ENCODE assay signal across 26 mouse cellular contexts in the genomic region with DNA sequence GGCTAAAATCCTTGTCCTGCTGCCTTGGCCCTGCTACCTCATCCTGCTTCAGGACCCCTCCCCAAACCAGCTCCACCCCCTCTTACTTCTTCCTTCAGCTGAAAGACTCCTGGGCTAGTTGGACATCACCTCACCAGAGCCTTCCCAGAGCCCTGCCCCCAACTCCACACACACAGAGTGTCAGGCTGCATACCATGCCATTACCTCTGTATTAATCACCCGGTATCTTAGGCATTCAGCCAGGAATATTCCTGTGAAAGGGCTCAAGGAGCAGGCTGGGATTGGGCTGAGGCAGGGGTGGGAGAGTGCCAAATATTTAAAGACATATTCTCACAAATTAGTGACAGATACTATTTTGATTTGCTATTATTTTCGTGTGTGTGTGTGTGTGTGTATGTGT. TPM values are rescaled to one million over a fixed set of nuclear protein-coding genes. Genes with fewer than 3 reads are reported as not detected.
DNase-seq lines count a peak whose midpoint lies in the region; ATAC-seq and TF ChIP-seq lines count a peak whose summit lies in the region.
"Had no signal": no experiment of that assay in that cellular context is flagged by ENCODE, and none has a peak within 500 bp of the region (broad histone marks: within the 10 kb centered on the region; RNA-seq: fewer than 3 reads in every experiment).

No protein-coding gene starts in this region.

- H3K27me3 ChIP-seq in heart, embryonic 10.5 days (ENCODE audit: insufficient read depth, poor library complexity, severe bottlenecking) = no peaks in the 10 kb centered on the region
- no peaks in the 10 kb centered on the region for H3K27me3 ChIP-seq in lung, embryonic 14.5 days (ENCODE audit: insufficient read depth, low read length)
- H3K27me3 ChIP-seq: midbrain, embryonic 15.5 days had no signal

- no peak for ATAC-seq in lung, embryonic 14.5 days (ENCODE audit: insufficient read depth)
- ATAC-seq in cerebellum, adult (ENCODE audit: insufficient number of reproducible peaks, low FRiP score, low TSS enrichment) = no peak
- ATAC-seq: forebrain, postnatal 0 days; intestine, embryonic 16.5 days; midbrain, embryonic 15.5 days had no signal

- no peaks in the 10 kb centered on the region for H3K36me3 ChIP-seq in heart, embryonic 10.5 days
- H3K36me3 ChIP-seq in lung, embryonic 14.5 days (ENCODE audit: insufficient read depth) = no peaks in the 10 kb centered on the region
- H3K36me3 ChIP-seq: liver, embryonic 15.5 days; midbrain, embryonic 15.5 days had no signal

- H3K9me3 ChIP-seq in heart, embryonic 10.5 days = no peaks in the 10 kb centered on the region
- no peaks in the 10 kb centered on the region for H3K9me3 ChIP-seq in lung, embryonic 14.5 days (ENCODE audit: low read depth, low read length)
- H3K9me3 ChIP-seq: liver, embryonic 15.5 days; midbrain, embryonic 15.5 days had no signal

- DNase-seq in heart, embryonic 10.5 days (ENCODE audit: low spot score) = no peak
- DNase-seq in heart, adult 8-10 months (ENCODE audit: low spot score) = no peak
- DNase-seq in lung, embryonic 14.5 days = peak; percentile 58
- DNase-seq in lung, postnatal 14 days = no peak
- peak; percentile 79 for DNase-seq in Muller cell, postnatal 12 days (ENCODE audit: inconsistent ontology term)
- peak; percentile 27 to 52 for DNase-seq in kidney, postnatal 4 days
- DNase-seq in ovary, adult 18-20 months (ENCODE audit: low spot score) = no peak
- DNase-seq: adrenal gland, adult 2 months; cerebellum, adult 11 months; cerebellum, postnatal 36 days; forebrain, postnatal 0 days; gastrocnemius, adult 2 months; heart, postnatal 10 days; retina, postnatal 1 day; thymus, postnatal 14 days had no signal

- no peak overlapping the region for H3K9ac ChIP-seq in lung, embryonic 14.5 days
- H3K9ac ChIP-seq: forebrain, postnatal 0 days; hindbrain, embryonic 14.5 days; liver, embryonic 15.5 days; midbrain, embryonic 15.5 days had no signal

- no peak overlapping the region for H3K4me3 ChIP-seq in heart, embryonic 10.5 days
- H3K4me3 ChIP-seq in lung, embryonic 14.5 days (ENCODE audit: low read depth, low read length) = no peak overlapping the region
- H3K4me3 ChIP-seq: gastrocnemius, adult 2 months; left cerebral cortex, adult 2 months; liver, embryonic 15.5 days; midbrain, embryonic 15.5 days had no signal

- peak overlapping the region; percentile 54; the same call in 1 of the 2 replicates for H3K27ac ChIP-seq in heart, embryonic 10.5 days
- no peak overlapping the region for H3K27ac ChIP-seq in lung, embryonic 14.5 days (ENCODE audit: low read depth)
- H3K27ac ChIP-seq: gastrocnemius, adult 2 months; hindbrain, embryonic 14.5 days; left cerebral cortex, adult 2 months; liver, embryonic 15.5 days; midbrain, embryonic 15.5 days had no signal

- H3K4me1 ChIP-seq in heart, embryonic 10.5 days = peaks cover 30% of the 10 kb centered on the region
- peaks cover 8% of the 10 kb centered on the region; the same call in 1 of the 2 replicates for H3K4me1 ChIP-seq in lung, embryonic 14.5 days (ENCODE audit: insufficient read depth)

- 52% methylated on average over 2 of the region's 2 CpGs for WGBS in heart, embryonic 10.5 days
- WGBS in lung, embryonic 14.5 days = 25% methylated on average over 2 of the region's 2 CpGs

- no peak overlapping the region for H3K4me2 ChIP-seq in lung, embryonic 14.5 days
- H3K4me2 ChIP-seq: hindbrain, embryonic 14.5 days; liver, embryonic 15.5 days; midbrain, embryonic 15.5 days had no signal

- no peak for TF ChIP-seq CTCF in lung, embryonic 14.5 days (IDR thresholded peaks at IDR 0.05; ENCODE audit: low read depth)

RNA-seq across cellular contexts. Expression of gene Ssh1, which starts 2.8 kb away (rescaled TPM):
- 16.7 and 18.3 TPM in 2 replicates for polyA plus RNA-seq in heart, embryonic 10.5 days (2016; fragmentation: Nextera tagmentation; extraction: Ambion mirVana)
- 10 to 100 TPM; 12.3 to 16.8 (median 13.4) TPM for total RNA-seq in heart, adult 8-10 months (2022)
- polyA plus RNA-seq in lung, embryonic 14.5 days (2014; fragmentation: Nextera tagmentation; extraction: Ambion mirVana) = 25.0 and 29.9 TPM in 2 replicates

RNA-seq across cellular contexts. Expression of gene Dao, which starts 7.0 kb away (rescaled TPM):
- not detected in 2 replicates for polyA plus RNA-seq in heart, embryonic 10.5 days (2016; fragmentation: Nextera tagmentation; extraction: Ambion mirVana)
- total RNA-seq in heart, adult 8-10 months (2022) = not detected
- not detected in 2 replicates for polyA plus RNA-seq in lung, embryonic 14.5 days (2014; fragmentation: Nextera tagmentation; extraction: Ambion mirVana)
- total RNA-seq: adrenal gland, adult 2 months; forebrain, postnatal 0 days; gastrocnemius, adult 2 months; granulocyte monocyte progenitor cell, adult 5-6 weeks; heart, postnatal 10 days; left cerebral cortex, adult 2 months; megakaryocyte progenitor cell, adult 5-6 weeks; neutrophil, adult 5-6 weeks had no signal
- polyA plus RNA-seq: adrenal gland, adult 2 months; C2C12; embryonic facial prominence, embryonic 11.5 days; forebrain, postnatal 0 days; hindbrain, embryonic 14.5 days; liver, embryonic 15.5 days; midbrain, embryonic 15.5 days had no signal

Comparison
In these comparisons a context has a peak if more than half of its experiments do, and no peak if none do; other contexts are left out.
1. DNase-seq: peak in lung, embryonic 14.5 days (single experiment), Muller cell, postnatal 12 days (single experiment) and kidney, postnatal 4 days (2 of 2); none in heart, embryonic 10.5 days (single experiment), heart, adult 8-10 months (single experiment), lung, postnatal 14 days (single experiment) and ovary, adult 18-20 months (single experiment).